Mouse (Mus musculus) midbrain, embryonic 13.5 days (tissue): ENCODE data around the gene Ccnj. TPM values are rescaled to one million over a fixed set of nuclear protein-coding genes. Genes with fewer than 3 reads are reported as not detected.

ENCODE experiments used
- ATAC-seq: fragments of 200-750 bp; cut with Nextera tagmentation; 2 replicates; pipeline ENCODE4 v1.8.0; 2017; ENCODE audit warnings: mild to moderate bottlenecking, moderate TSS enrichment, moderate library complexity
- H3K27ac ChIP-seq: fragments of 300-500 bp; sonication (generic); 2 replicates; pipeline ENCODE4 v1.5.1; 2015; ENCODE audit warnings: inconsistent platforms, mild to moderate bottlenecking, moderate library complexity
- H3K27me3 ChIP-seq: fragments of 300-500 bp; sonication (generic); 2 replicates; pipeline ENCODE4 v1.6.1; 2015; ENCODE audit warnings: mild to moderate bottlenecking, inconsistent platforms
- H3K36me3 ChIP-seq: fragments of 300-500 bp; sonication (generic); 2 replicates; pipeline ENCODE4 v1.6.1; 2015; ENCODE audit warnings: mild to moderate bottlenecking, inconsistent platforms
- H3K4me1 ChIP-seq: fragments of 300-500 bp; sonication (generic); replicated peaks from 2 replicates; pipeline ENCODE4 v1.6.1; 2015; ENCODE audit warnings: inconsistent platforms
- H3K4me2 ChIP-seq: fragments of 300-500 bp; sonication (generic); replicated peaks from 2 replicates; pipeline ENCODE4 v1.6.1; 2015; ENCODE audit warnings: moderate library complexity, mild to moderate bottlenecking, inconsistent platforms
- H3K4me3 ChIP-seq: fragments of 300-500 bp; sonication (generic); replicated peaks from 2 replicates; pipeline ENCODE4 v1.5.1; 2015; ENCODE audit warnings: mild to moderate bottlenecking, inconsistent platforms
- H3K9ac ChIP-seq: fragments of 300-500 bp; sonication (generic); replicated peaks from 2 replicates; pipeline ENCODE4 v1.6.1; 2015; ENCODE audit warnings: mild to moderate bottlenecking, inconsistent platforms
- H3K9me3 ChIP-seq: fragments of 300-500 bp; sonication (generic); 2 replicates; pipeline ENCODE4 v1.6.1; 2016; ENCODE audit warnings: mild to moderate bottlenecking, inconsistent platforms
- WGBS: fragments of 180-500 bp; shearing (Covaris S2); methylation state at CpG from one replicate; pipeline ENCODE4 v1.1.7; 2015; 5-methylcytosine and 5-hydroxymethylcytosine counted together
- polyA plus RNA-seq: library from polyadenylated mRNA; unstranded; fragments of >200 nt; fragmentation: Nextera tagmentation; extraction: Ambion mirVana; gene quantifications from 2 replicates; pipeline ENCODE4 v1.2.1, GENCODE M21; 2015

The Ccnj gene
- polyA plus RNA-seq, 1 experiment from 2014 or later: 30.0 TPM

GRCm38 (mm10) chr19:40821306-40821825 is 9.7 kb upstream of the Ccnj start:
- Histone ChIP-seq H3K27ac (no peak overlapping the region), H3K4me1 (no peaks in the 10 kb centered on the region), H3K4me2 (no peak overlapping the region), H3K4me3 (no peak overlapping the region), H3K36me3 (no peaks in the 10 kb centered on the region), H3K9me3 (no peaks in the 10 kb centered on the region), H3K27me3 (no peaks in the 10 kb centered on the region), H3K9ac (no peak overlapping the region)
- 77% methylated on average over 4 of the region's 4 CpGs for WGBS
- no peak for ATAC-seq

DNA sequence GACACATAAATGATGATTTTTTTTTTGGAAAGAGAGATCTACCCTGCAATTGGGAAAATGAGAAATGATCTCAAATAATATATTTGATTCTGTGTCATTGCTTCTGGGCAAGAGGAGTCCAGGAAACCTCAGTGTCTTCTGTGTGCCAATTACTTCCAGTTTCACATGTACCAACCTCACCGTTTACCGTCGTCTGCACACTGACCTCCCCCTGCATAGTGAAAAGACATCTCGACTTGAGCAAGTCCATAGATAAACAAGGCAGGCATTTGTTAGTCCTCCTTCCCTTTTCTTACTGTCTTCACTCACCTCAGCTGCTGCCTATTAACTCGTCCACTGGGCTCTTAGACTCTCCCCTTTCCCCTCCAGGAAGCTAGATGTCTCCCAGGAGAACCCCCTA is 5.4 kb upstream of the Ccnj start:
- H3K27ac ChIP-seq: no peak overlapping the region
- H3K9ac ChIP-seq: no peak overlapping the region
- H3K36me3 ChIP-seq: no peaks in the 10 kb centered on the region
- ATAC-seq: no peak
- peaks cover 8% of the 10 kb centered on the region for H3K4me1 ChIP-seq
- WGBS: 78% methylated on average over 5 of the region's 5 CpGs
- H3K4me2 ChIP-seq: no peak overlapping the region
- H3K9me3 ChIP-seq: no peaks in the 10 kb centered on the region
- H3K27me3 ChIP-seq: no peaks in the 10 kb centered on the region
- H3K4me3 ChIP-seq: no peak overlapping the region

DNA sequence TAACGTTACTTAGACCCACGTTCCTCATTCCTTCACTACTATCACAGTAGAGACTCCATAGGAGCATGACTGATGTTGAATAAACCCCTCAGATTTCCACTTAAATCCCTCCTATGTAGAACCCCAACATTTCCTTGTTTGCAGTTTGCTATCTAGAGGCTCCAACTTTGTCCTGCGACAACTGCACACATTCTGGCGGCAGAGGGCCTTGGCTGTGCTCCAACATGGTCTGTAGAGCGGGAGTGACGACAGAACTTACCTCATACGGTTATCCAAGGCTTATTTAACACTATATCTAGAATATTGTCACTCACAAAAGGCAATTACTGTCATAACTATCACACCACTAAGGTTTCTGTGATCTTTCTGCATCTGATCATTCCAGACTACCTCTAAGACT is 4.3 kb upstream of the Ccnj start:
- Histone ChIP-seq H3K9ac (no peak overlapping the region), H3K9me3 (no peaks in the 10 kb centered on the region), H3K4me1 (peaks cover 8% of the 10 kb centered on the region), H3K27ac (no peak overlapping the region), H3K36me3 (no peaks in the 10 kb centered on the region), H3K4me2 (no peak overlapping the region), H3K4me3 (no peak overlapping the region), H3K27me3 (no peaks in the 10 kb centered on the region)
- no peak for ATAC-seq
- WGBS: 89% methylated on average over 7 of the region's 7 CpGs

DNA sequence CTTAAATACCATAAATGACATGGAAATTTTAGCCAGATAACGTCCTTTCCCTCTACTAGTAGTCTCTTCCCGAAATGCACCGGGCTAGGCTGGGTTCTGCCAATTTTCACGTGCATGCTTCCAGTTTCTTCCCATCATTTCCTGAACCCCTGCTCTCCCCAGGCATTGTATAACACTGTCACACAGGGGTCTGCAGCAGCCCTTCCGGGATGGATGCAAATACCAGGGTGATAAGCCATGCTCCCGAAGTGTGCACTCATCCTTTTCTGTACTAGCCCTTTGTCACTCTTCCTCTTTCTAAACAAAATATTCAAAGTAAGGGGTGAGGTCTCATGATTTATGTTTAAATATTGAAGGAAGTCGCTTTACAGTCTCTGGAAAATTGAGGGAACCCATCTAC is 881 bp upstream of the Ccnj start:
- no peaks in the 10 kb centered on the region for H3K36me3 ChIP-seq
- peaks cover 40% of the 10 kb centered on the region for H3K4me1 ChIP-seq
- H3K9ac ChIP-seq: peak overlapping the region; percentile 97
- ATAC-seq: no peak
- 64% methylated on average over 7 of the region's 7 CpGs for WGBS
- H3K9me3 ChIP-seq: no peaks in the 10 kb centered on the region
- peak overlapping the region; percentile 66 for H3K4me3 ChIP-seq
- H3K27me3 ChIP-seq: no peaks in the 10 kb centered on the region
- H3K27ac ChIP-seq: peak overlapping the region; percentile 96
- peak overlapping the region; percentile 79 for H3K4me2 ChIP-seq

GRCm38 (mm10) chr19:40831416-40832201 is 530 bp downstream of the Ccnj start:
- under 1% methylated on average over 67 of the region's 76 CpGs for WGBS
- ATAC-seq: peak; percentile 76
- peak overlapping the region; percentile 97 for H3K9ac ChIP-seq
- H3K27me3 ChIP-seq: no peaks in the 10 kb centered on the region
- H3K4me3 ChIP-seq: peak overlapping the region; percentile 66
- H3K4me1 ChIP-seq: peaks cover 48% of the 10 kb centered on the region
- peak overlapping the region; percentile 79 for H3K4me2 ChIP-seq
- H3K27ac ChIP-seq: peak overlapping the region; percentile 96
- H3K9me3 ChIP-seq: no peaks in the 10 kb centered on the region
- peaks cover 2% of the 10 kb centered on the region; the same call in 1 of the 2 replicates for H3K36me3 ChIP-seq

DNA sequence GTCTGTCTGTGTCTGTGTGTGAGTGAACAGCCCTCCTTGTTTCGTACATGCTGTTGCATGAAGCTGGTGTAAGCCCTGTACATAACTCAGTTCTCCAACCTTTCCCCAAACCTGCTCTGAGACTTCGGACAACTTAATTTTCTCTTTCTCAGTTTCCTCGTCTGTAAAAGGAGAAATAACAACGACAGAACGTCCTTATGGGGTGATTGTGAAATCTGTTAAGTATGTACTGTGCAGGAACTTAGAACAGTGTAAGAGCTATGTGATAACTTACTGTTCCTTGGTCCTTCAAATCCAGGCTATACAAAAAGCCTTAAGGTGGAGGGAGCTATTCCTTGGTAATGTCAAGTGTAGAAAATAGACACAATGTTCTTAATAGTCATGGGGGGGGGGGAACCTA is 1.3 kb downstream of the Ccnj start:
- WGBS: 40% methylated on average over 5 of the region's 5 CpGs
- peak overlapping the region; percentile 79 for H3K4me2 ChIP-seq
- no peaks in the 10 kb centered on the region for H3K9me3 ChIP-seq
- H3K4me1 ChIP-seq: peaks cover 48% of the 10 kb centered on the region
- peak overlapping the region; percentile 66 for H3K4me3 ChIP-seq
- no peak overlapping the region for H3K27ac ChIP-seq
- no peaks in the 10 kb centered on the region for H3K27me3 ChIP-seq
- no peak for ATAC-seq
- peaks cover 9% of the 10 kb centered on the region for H3K36me3 ChIP-seq
- H3K9ac ChIP-seq: peak overlapping the region; percentile 97

DNA sequence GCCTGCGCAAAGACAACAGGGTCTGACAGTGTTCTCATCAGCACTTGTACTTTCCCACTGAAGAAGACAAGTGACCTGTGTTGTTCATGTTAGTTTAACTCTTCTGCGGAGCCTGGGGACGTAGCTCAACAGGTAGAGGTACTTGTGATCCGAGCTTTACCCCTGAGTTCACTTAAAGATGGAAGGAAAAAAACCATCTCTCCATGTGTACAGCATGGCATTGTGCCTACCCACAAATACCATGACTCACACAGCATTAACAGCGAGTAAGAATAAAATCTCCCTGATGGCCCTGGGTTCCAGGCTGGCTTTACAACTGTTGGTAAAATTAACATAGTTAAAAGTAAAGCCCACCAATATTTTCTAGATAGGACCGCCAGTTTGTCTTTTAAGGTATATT is 3.4 kb downstream of the Ccnj start:
- H3K27ac ChIP-seq: no peak overlapping the region
- no peak overlapping the region for H3K4me3 ChIP-seq
- H3K9me3 ChIP-seq: no peaks in the 10 kb centered on the region
- no peaks in the 10 kb centered on the region for H3K27me3 ChIP-seq
- H3K4me2 ChIP-seq: peak overlapping the region; percentile 79; the same call in 1 of the 2 replicates
- 95% methylated on average over 6 of the region's 6 CpGs for WGBS
- peaks cover 48% of the 10 kb centered on the region for H3K4me1 ChIP-seq
- no peak overlapping the region for H3K9ac ChIP-seq
- peaks cover 28% of the 10 kb centered on the region for H3K36me3 ChIP-seq
- no peak for ATAC-seq

- Histone ChIP-seq H3K4me1 (peaks cover 28% of the 10 kb centered on the region), H3K4me2 (no peak overlapping the region), H3K4me3 (no peak overlapping the region), H3K27ac (no peak overlapping the region), H3K9ac (no peak overlapping the region), H3K27me3 (no peaks in the 10 kb centered on the region), H3K9me3 (no peaks in the 10 kb centered on the region), H3K36me3 (peaks cover 60% of the 10 kb centered on the region)
- no peak for ATAC-seq
- WGBS: 94% methylated on average over 7 of the region's 7 CpGs
Observed at GRCm38 (mm10) chr19:40838205-40838604, 7.1 kb downstream of the Ccnj start.

GRCm38 (mm10) chr19:40840303-40840702 is 9.2 kb downstream of the Ccnj start:
- peaks cover 81% of the 10 kb centered on the region for H3K36me3 ChIP-seq
- WGBS: 96% methylated on average over 6 of the region's 6 CpGs
- no peak for ATAC-seq

GRCm38 (mm10) chr19:40841083-40841482 is 10.0 kb downstream of the Ccnj start:
- 95% methylated on average over 6 of the region's 6 CpGs for WGBS
- no peak overlapping the region for H3K9ac ChIP-seq
- H3K27ac ChIP-seq: no peak overlapping the region
- no peak for ATAC-seq
- H3K4me1 ChIP-seq: no peaks in the 10 kb centered on the region
- H3K4me2 ChIP-seq: no peak overlapping the region
- H3K27me3 ChIP-seq: no peaks in the 10 kb centered on the region
- H3K36me3 ChIP-seq: peaks cover 88% of the 10 kb centered on the region
- no peaks in the 10 kb centered on the region for H3K9me3 ChIP-seq
- no peak overlapping the region for H3K4me3 ChIP-seq

More at GRCm38 (mm10) chr19:40840303-40840702, 9.2 kb downstream of the Ccnj start:
- no peak overlapping the region for H3K4me2 ChIP-seq
- H3K4me3 ChIP-seq: no peak overlapping the region
- H3K27ac ChIP-seq: no peak overlapping the region
- H3K9ac ChIP-seq: no peak overlapping the region
- H3K9me3 ChIP-seq: no peaks in the 10 kb centered on the region
- no peaks in the 10 kb centered on the region for H3K27me3 ChIP-seq
- H3K4me1 ChIP-seq: peaks cover 7% of the 10 kb centered on the region

DNA sequence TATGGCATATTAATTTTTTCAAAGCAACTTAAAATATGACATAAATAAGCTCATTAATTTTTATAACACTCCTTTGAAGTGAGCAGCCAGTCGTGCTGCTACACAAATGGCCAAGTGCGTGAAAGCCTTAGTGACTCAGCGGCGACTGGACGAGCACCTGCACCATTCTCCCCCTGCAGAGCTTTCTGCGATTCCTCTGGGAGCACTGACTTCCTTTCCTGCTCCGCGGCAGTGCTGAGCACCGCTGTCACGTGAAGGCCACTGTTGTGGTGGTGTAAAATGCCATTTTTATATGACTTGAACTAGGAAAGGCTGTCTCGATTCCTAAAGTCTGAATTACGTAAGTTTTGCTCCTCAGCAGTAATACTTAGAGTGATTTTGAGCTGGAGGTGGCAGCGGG is 10.5 kb downstream of the Ccnj start:
- H3K9ac ChIP-seq: no peak overlapping the region
- no peak overlapping the region for H3K4me2 ChIP-seq
- no peak overlapping the region for H3K27ac ChIP-seq
- H3K4me3 ChIP-seq: no peak overlapping the region
- peaks cover 90% of the 10 kb centered on the region for H3K36me3 ChIP-seq
- H3K27me3 ChIP-seq: no peaks in the 10 kb centered on the region
- H3K9me3 ChIP-seq: no peaks in the 10 kb centered on the region
- 86% methylated on average over 13 of the region's 13 CpGs for WGBS
- ATAC-seq: no peak
- no peaks in the 10 kb centered on the region for H3K4me1 ChIP-seq

DNA sequence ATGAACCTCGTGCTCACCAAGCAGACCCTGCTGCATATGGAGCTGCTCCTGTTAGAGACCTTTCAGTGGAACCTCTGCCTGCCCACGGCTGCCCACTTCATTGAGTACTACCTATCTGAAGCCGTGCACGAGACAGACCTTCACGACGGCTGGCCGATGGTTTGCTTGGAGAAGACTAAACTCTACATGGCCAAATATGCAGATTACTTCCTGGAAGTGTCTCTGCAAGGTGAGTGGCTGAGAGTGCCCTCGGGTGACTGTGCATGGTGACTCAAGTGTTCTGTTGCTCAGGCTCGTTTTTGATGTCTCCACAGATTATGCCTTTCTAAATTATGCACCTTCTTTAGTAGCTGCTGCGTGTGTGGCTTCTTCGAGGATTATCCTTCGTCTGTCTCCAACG is 13.7 kb downstream of the Ccnj start:
- H3K27ac ChIP-seq: no peak overlapping the region
- no peaks in the 10 kb centered on the region for H3K9me3 ChIP-seq
- no peaks in the 10 kb centered on the region for H3K27me3 ChIP-seq
- peaks cover 85% of the 10 kb centered on the region for H3K36me3 ChIP-seq
- WGBS: 89% methylated on average over 13 of the region's 13 CpGs
- no peaks in the 10 kb centered on the region for H3K4me1 ChIP-seq
- no peak overlapping the region for H3K4me3 ChIP-seq
- ATAC-seq: no peak
- no peak overlapping the region for H3K9ac ChIP-seq
- no peak overlapping the region for H3K4me2 ChIP-seq
